In genomic region chr10:120894978-120895898, GRCm38 (mm10) we compare ENCODE assay signal across 12 mouse cellular contexts. TPM values are rescaled to one million over a fixed set of nuclear protein-coding genes. Genes with fewer than 3 reads are reported as not detected.
DNase-seq lines count a peak whose midpoint lies in the region; ATAC-seq and TF ChIP-seq lines count a peak whose summit lies in the region.
"Had no signal": no experiment of that assay in that cellular context is flagged by ENCODE, and none has a peak within 500 bp of the region (broad histone marks: within the 10 kb centered on the region; RNA-seq: fewer than 3 reads in every experiment).

No protein-coding gene starts in this region.

- peaks cover 49% of the 10 kb centered on the region for H3K4me1 ChIP-seq in heart, embryonic 13.5 days
- peaks cover 21% of the 10 kb centered on the region for H3K4me1 ChIP-seq in embryonic facial prominence, embryonic 10.5 days
- H3K4me1 ChIP-seq in intestine, postnatal 0 days (replicated peaks; ENCODE audit: control insufficient read depth, insufficient read depth, low read length) = peaks cover 7% of the 10 kb centered on the region; the same call in 1 of the 2 replicates

- intact Hi-C loops in heart, postnatal 25 days (cut with DNase I) = no loop called here

- H3K27me3 ChIP-seq in heart, embryonic 13.5 days (replicated peaks) = no peaks in the 10 kb centered on the region
- peaks cover 52% of the 10 kb centered on the region for H3K27me3 ChIP-seq in embryonic facial prominence, embryonic 10.5 days (replicated peaks; ENCODE audit: low read depth, poor library complexity, severe bottlenecking)
- H3K27me3 ChIP-seq in intestine, postnatal 0 days (replicated peaks; ENCODE audit: control insufficient read depth, insufficient read depth, low read length) = 0 out of 2 replicates have a peak, but pooled peaks cover 3% of the 10 kb centered on the region
- H3K27me3 ChIP-seq: CH12.LX had no signal

- no peak for TF ChIP-seq CTCF in intestine, postnatal 0 days (IDR thresholded peaks at IDR 0.05; ENCODE audit: low read depth)

- H3K9me3 ChIP-seq in heart, embryonic 13.5 days = 0 out of 2 replicates have a peak, but pooled peaks cover 4% of the 10 kb centered on the region
- peaks cover 5% of the 10 kb centered on the region; the same call in 1 of the 2 replicates for H3K9me3 ChIP-seq in embryonic facial prominence, embryonic 10.5 days
- no peaks in the 10 kb centered on the region for H3K9me3 ChIP-seq in intestine, postnatal 0 days (ENCODE audit: control insufficient read depth)
- H3K9me3 ChIP-seq: hindbrain, embryonic 13.5 days had no signal

- peaks cover 34% of the 10 kb centered on the region for H3K36me3 ChIP-seq in heart, embryonic 13.5 days
- no peaks in the 10 kb centered on the region; the same call in 1 of the 2 replicates for H3K36me3 ChIP-seq in embryonic facial prominence, embryonic 10.5 days (replicated peaks)
- H3K36me3 ChIP-seq in intestine, postnatal 0 days (ENCODE audit: control insufficient read depth, insufficient read depth) = no peaks in the 10 kb centered on the region
- H3K36me3 ChIP-seq: hindbrain, embryonic 13.5 days had no signal

- H3K4me2 ChIP-seq in heart, embryonic 13.5 days = peak overlapping the region; percentile 59
- peak overlapping the region; percentile 50 for H3K4me2 ChIP-seq in intestine, postnatal 0 days (replicated peaks; ENCODE audit: low read depth)
- H3K4me2 ChIP-seq: hindbrain, embryonic 13.5 days had no signal

- peak overlapping the region; percentile 69 for H3K9ac ChIP-seq in heart, embryonic 13.5 days
- H3K9ac ChIP-seq in intestine, postnatal 0 days (ENCODE audit: low read depth, low read length) = no peak overlapping the region
- H3K9ac ChIP-seq: hindbrain, embryonic 13.5 days had no signal

- H3K27ac ChIP-seq in heart, embryonic 13.5 days (replicated peaks) = peak overlapping the region; percentile 73
- no peak overlapping the region for H3K27ac ChIP-seq in embryonic facial prominence, embryonic 10.5 days (replicated peaks)
- H3K27ac ChIP-seq in intestine, postnatal 0 days (ENCODE audit: low read depth, low read length) = peak overlapping the region; percentile 72
- H3K27ac ChIP-seq: hindbrain, embryonic 13.5 days; midbrain, embryonic 10.5 days had no signal

- no peak for DNase-seq in heart, postnatal 25 days (ENCODE audit: low spot score)
- peak; percentile 27 for DNase-seq in CD4-positive, CD25-positive, alpha-beta regulatory T cell, adult 2 months (ENCODE audit: low read depth, low spot score)
- no peak for DNase-seq in embryonic facial prominence, embryonic 10.5 days (ENCODE audit: low spot score)
- no peak for DNase-seq in urinary bladder, postnatal 14 days (ENCODE audit: low spot score)
- DNase-seq in frontal cortex, postnatal 14 days (ENCODE audit: low spot score in 2 of 2) = no peak
- no peak for DNase-seq in embryo, embryonic 11 days
- DNase-seq: adrenal gland, postnatal 14 days had no signal

- peak overlapping the region; percentile 23; the same call in 1 of the 2 replicates for H3K4me3 ChIP-seq in heart, embryonic 13.5 days
- 0 out of 2 replicates have a peak overlapping the region, but pooled peaks have one; percentile 3 for H3K4me3 ChIP-seq in embryonic facial prominence, embryonic 10.5 days
- no peak overlapping the region for H3K4me3 ChIP-seq in intestine, postnatal 0 days (ENCODE audit: low read depth, low read length)
- H3K4me3 ChIP-seq: hindbrain, embryonic 13.5 days; midbrain, embryonic 10.5 days had no signal

- no peak; the same call in 1 of the 2 replicates for ATAC-seq in heart, embryonic 13.5 days (ENCODE audit: extremely low read depth, insufficient number of reproducible peaks, low FRiP score, low TSS enrichment)
- ATAC-seq in intestine, postnatal 0 days = peak; percentile 82

- 62% methylated on average over 15 of the region's 15 CpGs for WGBS in heart, embryonic 13.5 days
- 76% methylated on average over 15 of the region's 15 CpGs for WGBS in embryonic facial prominence, embryonic 10.5 days
- WGBS in intestine, postnatal 0 days = 58% methylated on average over 15 of the region's 15 CpGs

RNA-seq across cellular contexts. Expression of gene Msrb3, which starts 3.7 kb away (rescaled TPM):
- polyA plus RNA-seq in heart, embryonic 13.5 days (2015; fragmentation: Nextera tagmentation; extraction: Ambion mirVana) = 20.6 and 24.8 TPM in 2 replicates
- 100 to 1,000 TPM; 101 to 106 TPM for total RNA-seq in heart, postnatal 25 days (2021)
- 3.4 and 3.6 TPM in 2 replicates for polyA plus RNA-seq in embryonic facial prominence, embryonic 10.5 days (2016; fragmentation: Nextera tagmentation; extraction: Ambion mirVana)
- polyA plus RNA-seq in intestine, postnatal 0 days (2015; fragmentation: Nextera tagmentation; extraction: Ambion mirVana) = 17.2 and 18.5 TPM in 2 replicates
- total RNA-seq: CH12.LX had no signal
